Mouse (Mus musculus) lung, postnatal 0 days (tissue): ENCODE results near the gene Dvl3.

Experiments
- CTCF ChIP-seq: IDR thresholded peaks from 2 replicates; pipeline ENCODE4 v1.5.1; 2016; ENCODE audit warnings: antibody characterized with exemption, mild to moderate bottlenecking
- EP300 ChIP-seq: IDR thresholded peaks from 2 replicates; pipeline ENCODE4 v1.6.1; 2016; ENCODE audit warnings: antibody characterized with exemption, mild to moderate bottlenecking, control low read depth

- TF ChIP-seq EP300 (no peak), CTCF (no peak)
These were observed 10.8 kb upstream of the Dvl3 start for GRCm38 (mm10) chr16:20506000-20506399.
